Mouse (Mus musculus) heart, postnatal 0 days (tissue): ENCODE measurements around the gene Eral1.

Source experiments
- CTCF ChIP-seq: IDR thresholded peaks from 2 replicates; pipeline ENCODE4 v1.5.1; 2016; ENCODE audit warnings: antibody characterized with exemption, control low read depth, low read depth
- EP300 ChIP-seq: IDR thresholded peaks from 2 replicates; pipeline ENCODE4 v1.6.1; 2016; ENCODE audit warnings: antibody characterized with exemption, low read depth

GRCm38 (mm10) chr11:78059833-78060757, 20.1 kb downstream of the Eral1 start:
- TF ChIP-seq CTCF (peak; percentile 98), EP300 (no peak)
